Mouse (Mus musculus): ENCODE results near the gene Ccng1.
"Not testable (repeated sequence)": the region's sequence is repeated elsewhere in the genome, so short reads cannot be mapped to it uniquely, and the experiment has no call there.

Ccng1 gene

DNA sequence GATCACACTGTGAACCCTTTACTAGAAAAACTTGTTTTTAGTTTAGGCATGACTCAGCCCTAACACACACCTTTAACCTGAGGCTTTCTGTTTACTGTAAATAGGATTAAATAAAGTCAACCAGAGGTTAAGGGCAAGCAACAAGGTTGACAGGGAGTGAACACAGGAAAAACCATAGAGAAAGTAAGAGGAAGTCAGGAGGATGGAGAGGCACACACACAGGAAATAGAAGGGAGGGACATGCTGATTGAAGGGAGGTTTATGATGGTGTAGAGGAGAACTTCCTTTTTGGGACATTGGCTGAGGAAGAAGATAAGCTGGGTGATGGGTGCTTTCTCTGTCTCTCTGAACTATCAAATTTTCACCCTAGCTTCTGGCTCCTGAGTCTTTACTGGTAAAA, 36.8 kb downstream of the Ccng1 start:
- DNase-seq, result no peak

DNA sequence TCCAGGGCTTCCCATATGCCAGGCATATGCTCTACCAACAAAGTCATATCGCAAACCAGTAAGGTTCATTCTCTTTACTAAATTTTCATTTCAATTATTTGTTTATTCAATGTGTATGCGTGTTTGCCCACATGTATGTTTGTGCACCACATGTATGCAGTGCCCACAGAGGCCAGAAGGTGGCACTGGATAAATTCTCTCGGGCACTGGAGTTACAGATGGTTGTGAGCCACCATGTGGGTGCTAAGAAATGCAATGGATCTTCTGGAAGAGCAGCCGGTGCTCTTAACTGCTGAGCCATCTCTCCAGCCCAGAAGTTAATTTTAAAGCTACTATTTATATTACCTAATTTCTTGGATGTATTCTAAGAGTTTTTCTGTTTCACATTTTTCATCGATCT, 39.6 kb downstream of the Ccng1 start:
- DNase-seq, result no peak

DNA sequence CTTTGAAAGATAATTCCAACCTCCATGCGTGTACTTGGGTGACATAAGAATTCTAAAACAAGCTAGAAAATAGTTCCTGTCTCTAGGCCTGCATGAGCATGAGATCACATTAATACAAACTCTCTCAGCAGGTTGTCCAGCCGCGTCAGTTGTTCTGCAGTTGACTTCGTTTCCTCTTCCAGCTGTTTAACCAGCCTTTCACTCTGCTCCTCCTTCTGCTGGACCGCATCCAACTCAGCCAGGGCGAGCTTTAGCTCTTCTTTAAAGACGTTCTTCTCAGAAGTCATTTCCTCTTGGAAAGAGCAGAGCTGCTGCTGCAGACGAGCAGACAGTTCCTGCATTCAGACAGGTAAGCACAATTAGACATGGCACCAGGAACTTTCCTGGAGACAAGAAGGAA, 41.3 kb downstream of the Ccng1 start:
- no peak for DNase-seq

DNA sequence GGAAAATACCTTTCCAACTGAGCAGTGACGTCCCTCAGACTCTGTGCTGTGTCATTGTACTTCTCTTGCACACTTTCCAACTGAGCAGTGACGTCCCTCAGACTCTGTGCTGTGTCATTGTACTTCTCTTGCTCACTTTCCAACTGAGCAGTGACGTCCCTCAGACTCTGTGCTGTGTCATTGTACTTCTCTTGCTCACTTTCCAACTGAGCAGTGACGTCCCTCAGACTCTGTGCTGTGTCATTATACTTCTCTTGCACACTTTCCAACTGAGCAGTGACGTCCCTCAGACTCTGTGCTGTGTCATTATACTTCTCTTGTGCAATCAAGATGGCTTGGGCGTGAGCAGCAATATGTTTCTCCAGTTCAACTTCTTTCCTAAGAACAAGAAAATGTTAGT, 45.2 kb downstream of the Ccng1 start:
- not testable (repeated sequence) for DNase-seq

All from cerebellum, postnatal 14 days (tissue).